Mouse (Mus musculus) neutrophil, adult 65 days (primary cell): ENCODE measurements around the gene Krtap15. TPM values are rescaled to one million over a fixed set of nuclear protein-coding genes. Genes with fewer than 3 reads are reported as not detected.

Source experiments
- total RNA-seq: library from RNA; stranded (reverse); gene quantifications from 2 replicates; pipeline ENCODE4 v1.2.4, GENCODE M21; 2023

Krtap15 gene
- total RNA-seq: not detected in 2 replicates

GRCm38 (mm10) chr16:88820066-88820465, at the start of gene Krtap15:
Gene Krtap15 (plus strand): TSS chr16:88820215.

GRCm38 (mm10) chr16:88774106-88774505, 45.9 kb upstream of the Krtap15 start, which contains the start of gene 2310057N15Rik:
Gene 2310057N15Rik (minus strand): TSS chr16:88774206.

GRCm38 (mm10) chr16:88777596-88777995, 42.4 kb upstream of the Krtap15 start, which contains the start of gene Gm5965:
Gene Gm5965 (plus strand): TSS chr16:88777896.

GRCm38 (mm10) chr16:88811827-88812226, 8.2 kb upstream of the Krtap15 start, which contains the start of gene Gm20741:
Gene Gm20741 (minus strand): TSS chr16:88812220.

GRCm38 (mm10) chr16:88826095-88826652, 6.2 kb downstream of the Krtap15 start, which contains the start of gene Krtap14:
Gene Krtap14 (minus strand): TSS chr16:88826145.

GRCm38 (mm10) chr16:88869311-88869710, 49.3 kb downstream of the Krtap15 start, which contains the start of gene Krtap19-1:
Gene Krtap19-1 (minus strand): TSS chr16:88869411.

GRCm38 (mm10) chr16:88874169-88874568, 54.2 kb downstream of the Krtap15 start, which contains the start of gene Krtap19-2:
Gene Krtap19-2 (minus strand): TSS chr16:88874269.

GRCm38 (mm10) chr16:88877938-88878337, 57.9 kb downstream of the Krtap15 start, which contains the start of gene Krtap19-3:
Gene Krtap19-3 (minus strand): TSS chr16:88878038.

Other genes starting within 250 kb of the Krtap15 start
- gene Krtap24-1, start 207.9 kb upstream of the Krtap15 start, total RNA-seq: not detected in 2 replicates
- not detected in 2 replicates for gene 2310079G19Rik, start 192.5 kb upstream of the Krtap15 start, total RNA-seq
- not detected in 2 replicates for gene Krtap26-1, start 172.4 kb upstream of the Krtap15 start, total RNA-seq
- gene Krtap27-1, start 148.5 kb upstream of the Krtap15 start, total RNA-seq: not detected in 2 replicates
- gene 2310061N02Rik, start 112.3 kb upstream of the Krtap15 start, total RNA-seq: not detected in 2 replicates
- not detected in 2 replicates for gene Krtap13-1, start 91.4 kb upstream of the Krtap15 start, total RNA-seq
- not detected in 2 replicates for gene Krtap13, start 68.6 kb upstream of the Krtap15 start, total RNA-seq
- gene 2310034C09Rik, start 61.4 kb upstream of the Krtap15 start, total RNA-seq: not detected in 2 replicates
- not detected in 2 replicates for gene 2310057N15Rik, start 46.0 kb upstream of the Krtap15 start, total RNA-seq
- gene Gm5965, start 42.3 kb upstream of the Krtap15 start, total RNA-seq: not detected in 2 replicates
- gene Gm20741, start 8.0 kb upstream of the Krtap15 start, total RNA-seq: not detected in 2 replicates
- not detected in 2 replicates for gene Krtap14, start 5.9 kb downstream of the Krtap15 start, total RNA-seq
- gene Krtap19-1, start 49.2 kb downstream of the Krtap15 start, total RNA-seq: not detected in 2 replicates
- not detected in 2 replicates for gene Krtap19-2, start 54.1 kb downstream of the Krtap15 start, total RNA-seq
- gene Krtap19-3, start 57.8 kb downstream of the Krtap15 start, total RNA-seq: not detected in 2 replicates
- gene Krtap19-4, start 64.9 kb downstream of the Krtap15 start, total RNA-seq: not detected in 2 replicates
- gene Krtap19-5, start 76.2 kb downstream of the Krtap15 start, total RNA-seq: not detected in 2 replicates
- gene Krtap19-9b, start 112.0 kb downstream of the Krtap15 start, total RNA-seq: not detected in 2 replicates
- gene Krtap16-3, start 142.7 kb downstream of the Krtap15 start, total RNA-seq: not detected in 2 replicates
- gene Krtap22-2, start 190.5 kb downstream of the Krtap15 start, total RNA-seq: not detected in 2 replicates
- not detected in 2 replicates for gene Gm10229, start 195.1 kb downstream of the Krtap15 start, total RNA-seq
- gene Krtap6-1, start 211.5 kb downstream of the Krtap15 start, total RNA-seq: not detected in 2 replicates
- gene Gm10228, start 221.3 kb downstream of the Krtap15 start, total RNA-seq: not detected in 2 replicates
- not detected in 2 replicates for gene Krtap6-5, start 227.7 kb downstream of the Krtap15 start, total RNA-seq
- gene 1110025L11Rik, start 243.8 kb downstream of the Krtap15 start, total RNA-seq: not detected in 2 replicates